In the genomic region with DNA sequence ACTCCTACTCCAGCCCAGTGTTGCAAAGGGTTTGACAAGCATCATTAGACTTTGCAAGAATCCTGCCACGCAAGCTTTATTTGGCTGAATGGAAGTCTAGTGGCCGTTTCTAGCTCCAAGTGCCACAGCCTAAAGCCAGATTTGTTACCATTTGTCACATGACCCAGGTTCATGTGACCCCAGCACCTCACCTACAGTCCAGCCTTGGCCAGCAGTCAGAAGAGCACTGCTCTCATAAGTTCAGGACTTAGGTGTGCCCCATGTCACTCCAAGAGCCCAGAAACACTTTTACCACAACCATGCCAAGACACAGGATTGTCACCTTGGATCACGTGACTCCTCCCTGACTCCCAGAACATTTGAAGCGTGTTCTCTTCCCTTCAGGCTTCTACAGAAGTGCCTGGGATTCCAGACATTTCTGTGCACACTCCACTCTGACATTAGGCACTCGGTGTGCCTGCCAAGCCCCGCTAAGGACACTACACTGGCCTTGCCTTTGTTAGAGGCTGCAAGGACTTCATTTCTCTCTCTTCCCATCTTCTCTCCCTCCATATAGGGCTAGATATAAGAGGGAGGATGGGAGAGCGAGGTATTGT, we compare ENCODE assay signal across 13 mouse cellular contexts. TPM values are rescaled to one million over a fixed set of nuclear protein-coding genes. Genes with fewer than 3 reads are reported as not detected.
A peak's percentile ranks its signal among the peaks of the same experiment; 100 is the strongest.
DNase-seq lines count a peak whose midpoint lies in the region; ATAC-seq lines count a peak whose summit lies in the region.
"Had no signal": no experiment of that assay in that cellular context is flagged by ENCODE, and none has a peak within 500 bp of the region (broad histone marks: within the 10 kb centered on the region; RNA-seq: fewer than 3 reads in every experiment).

No protein-coding gene starts in this region.

- H3K4me3 ChIP-seq in limb, embryonic 12.5 days (replicated peaks), result no peak overlapping the region
- no peak overlapping the region for H3K4me3 ChIP-seq in limb, embryonic 10.5 days
- H3K4me3 ChIP-seq in heart, embryonic 11.5 days (ENCODE audit: low read depth, low read length), result no peak overlapping the region
- H3K4me3 ChIP-seq in limb, embryonic 15.5 days, result no peak overlapping the region
- H3K4me3 ChIP-seq: hindbrain, embryonic 13.5 days had no signal

- no peaks in the 10 kb centered on the region for H3K4me1 ChIP-seq in limb, embryonic 12.5 days (replicated peaks)
- peaks cover 6% of the 10 kb centered on the region for H3K4me1 ChIP-seq in limb, embryonic 10.5 days
- peaks cover 27% of the 10 kb centered on the region for H3K4me1 ChIP-seq in heart, embryonic 11.5 days (ENCODE audit: control insufficient read depth, insufficient read depth, low read length)
- H3K4me1 ChIP-seq in limb, embryonic 15.5 days, result peaks cover 8% of the 10 kb centered on the region; the same call in 1 of the 2 replicates
- H3K4me1 ChIP-seq: hindbrain, embryonic 13.5 days had no signal

- H3K27me3 ChIP-seq in limb, embryonic 12.5 days, result no peaks in the 10 kb centered on the region
- H3K27me3 ChIP-seq in limb, embryonic 10.5 days (ENCODE audit: low read depth, poor library complexity, severe bottlenecking), result no peaks in the 10 kb centered on the region
- no peaks in the 10 kb centered on the region for H3K27me3 ChIP-seq in heart, embryonic 11.5 days (ENCODE audit: control insufficient read depth, insufficient read depth, low read length)
- H3K27me3 ChIP-seq in limb, embryonic 15.5 days, result no peaks in the 10 kb centered on the region
- H3K27me3 ChIP-seq: hindbrain, embryonic 13.5 days had no signal

- 0 out of 2 replicates have a peak, but pooled peaks have one; percentile 56 for ATAC-seq in limb, embryonic 12.5 days (ENCODE audit: insufficient number of reproducible peaks, insufficient read depth, low FRiP score, low TSS enrichment, low read depth)
- no peak for ATAC-seq in heart, embryonic 11.5 days (replicated peaks; ENCODE audit: insufficient number of reproducible peaks, low FRiP score, low TSS enrichment)
- ATAC-seq in limb, embryonic 15.5 days (ENCODE audit: insufficient number of reproducible peaks, low FRiP score, low TSS enrichment, low read depth), result no peak

- peak overlapping the region; percentile 25; the same call in 1 of the 2 replicates for H3K27ac ChIP-seq in limb, embryonic 12.5 days
- no peak overlapping the region for H3K27ac ChIP-seq in limb, embryonic 10.5 days
- H3K27ac ChIP-seq in heart, embryonic 11.5 days (ENCODE audit: low read depth, low read length), result peak overlapping the region; percentile 72
- H3K27ac ChIP-seq in limb, embryonic 15.5 days, result peak overlapping the region; percentile 11; the same call in 1 of the 2 replicates
- H3K27ac ChIP-seq: hindbrain, embryonic 13.5 days had no signal

- H3K9me3 ChIP-seq in limb, embryonic 12.5 days, result no peaks in the 10 kb centered on the region
- no peaks in the 10 kb centered on the region for H3K9me3 ChIP-seq in limb, embryonic 10.5 days (replicated peaks)
- no peaks in the 10 kb centered on the region for H3K9me3 ChIP-seq in heart, embryonic 11.5 days (replicated peaks; ENCODE audit: control insufficient read depth, low read length)
- no peaks in the 10 kb centered on the region for H3K9me3 ChIP-seq in limb, embryonic 15.5 days
- H3K9me3 ChIP-seq: hindbrain, embryonic 13.5 days had no signal

- no peak overlapping the region for H3K4me2 ChIP-seq in limb, embryonic 12.5 days
- H3K4me2 ChIP-seq in heart, embryonic 11.5 days, result no peak overlapping the region
- no peak overlapping the region for H3K4me2 ChIP-seq in limb, embryonic 15.5 days
- H3K4me2 ChIP-seq: hindbrain, embryonic 13.5 days had no signal

- H3K36me3 ChIP-seq in limb, embryonic 12.5 days, result no peaks in the 10 kb centered on the region
- no peaks in the 10 kb centered on the region for H3K36me3 ChIP-seq in limb, embryonic 10.5 days
- H3K36me3 ChIP-seq in heart, embryonic 11.5 days (ENCODE audit: control insufficient read depth, insufficient read depth, low read length), result no peaks in the 10 kb centered on the region
- H3K36me3 ChIP-seq in limb, embryonic 15.5 days, result no peaks in the 10 kb centered on the region
- H3K36me3 ChIP-seq: hindbrain, embryonic 13.5 days had no signal

- 79% methylated on average over 7 of the region's 7 CpGs for WGBS in limb, embryonic 12.5 days
- 79% methylated on average over 7 of the region's 7 CpGs for WGBS in limb, embryonic 10.5 days
- 55% methylated on average over 7 of the region's 7 CpGs for WGBS in heart, embryonic 11.5 days (ENCODE audit: insufficient replicate concordance)
- WGBS in limb, embryonic 15.5 days, result 53% methylated on average over 7 of the region's 7 CpGs

- H3K9ac ChIP-seq in limb, embryonic 12.5 days (replicated peaks), result no peak overlapping the region
- no peak overlapping the region for H3K9ac ChIP-seq in heart, embryonic 11.5 days (ENCODE audit: low read depth, low read length)
- H3K9ac ChIP-seq in limb, embryonic 15.5 days, result no peak overlapping the region
- H3K9ac ChIP-seq: hindbrain, embryonic 13.5 days had no signal

- no peak for DNase-seq in limb, embryonic 10.5 days (ENCODE audit: low spot score)
- no peak for DNase-seq in testis, postnatal 14 days (ENCODE audit: low spot score)
- DNase-seq in right cerebral cortex, postnatal 4 days, result no peak
- no peak for DNase-seq in adrenal gland, adult (ENCODE audit: inconsistent age in 2 of 2, low spot score in 1 of 2)
- DNase-seq: cerebellum, adult 9-11 months; kidney, adult 8-10 months; layer of hippocampus, adult 9-11 months had no signal

RNA-seq across cellular contexts. Expression of gene Ckmt2, which starts 2.9 kb away (rescaled TPM):
- polyA plus RNA-seq in limb, embryonic 12.5 days (2016; fragmentation: Nextera tagmentation; extraction: Ambion mirVana), result not detected in 2 replicates
- polyA plus RNA-seq in limb, embryonic 10.5 days (2016; fragmentation: Nextera tagmentation; extraction: Ambion mirVana), result not detected in 2 replicates
- polyA plus RNA-seq in heart, embryonic 11.5 days (2014; fragmentation: Nextera tagmentation; extraction: Ambion mirVana), result 9.4 and 9.9 TPM in 2 replicates
- 2.5 and 15.1 TPM in 2 replicates for polyA plus RNA-seq in limb, embryonic 15.5 days (2015; fragmentation: Nextera tagmentation; extraction: Ambion mirVana)
- polyA plus RNA-seq: liver, adult 2 months; midbrain, postnatal 0 days had no signal
